Comparison of ENCODE assay signal across 8 mouse cellular contexts in the genomic region with DNA sequence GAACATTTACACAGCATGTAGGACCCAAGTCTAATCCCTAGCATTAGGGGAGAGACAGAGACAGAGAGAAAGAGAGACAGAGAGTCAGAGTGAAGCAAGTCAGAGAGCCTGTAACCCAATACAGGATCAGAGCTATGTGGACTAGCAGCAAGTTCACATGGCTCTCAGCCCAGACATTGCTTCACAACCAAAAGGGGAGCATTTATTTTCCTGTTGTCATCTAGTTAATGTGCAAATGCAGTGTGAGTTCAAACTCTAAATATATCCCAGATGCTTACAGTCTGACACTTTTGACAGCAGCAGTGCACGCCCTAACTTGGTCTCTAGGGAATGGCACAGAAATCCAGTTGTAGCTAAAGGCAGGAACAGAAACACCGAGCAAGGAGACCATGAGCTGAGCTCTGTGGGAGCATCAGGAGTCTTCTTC. TPM values are rescaled to one million over a fixed set of nuclear protein-coding genes. Genes with fewer than 3 reads are reported as not detected.
DNase-seq lines count a peak whose midpoint lies in the region; ATAC-seq and TF ChIP-seq lines count a peak whose summit lies in the region.

No protein-coding gene starts in this region.

- intact Hi-C loops in left cerebral cortex, adult 2 months (cut with DNase I) = no loop called here
- intact Hi-C loops in left cerebral cortex, postnatal 14 days (cut with DNase I) = no loop called here

- no peak overlapping the region for H3K9ac ChIP-seq in intestine, embryonic 14.5 days (ENCODE audit: low read length)
- no peak overlapping the region for H3K9ac ChIP-seq in forebrain, embryonic 13.5 days

- H3K27ac ChIP-seq in left cerebral cortex, adult 2 months = peak overlapping the region; percentile 55; the same call in 1 of the 2 replicates
- peak overlapping the region; percentile 76 for H3K27ac ChIP-seq in intestine, embryonic 14.5 days (ENCODE audit: low read depth)
- H3K27ac ChIP-seq in forebrain, embryonic 13.5 days = no peak overlapping the region

- H3K4me2 ChIP-seq in intestine, embryonic 14.5 days (ENCODE audit: low read length) = no peak overlapping the region
- no peak overlapping the region for H3K4me2 ChIP-seq in forebrain, embryonic 13.5 days

- H3K36me3 ChIP-seq in intestine, embryonic 14.5 days (ENCODE audit: control insufficient read depth, insufficient read depth, low read length) = no peaks in the 10 kb centered on the region
- H3K36me3 ChIP-seq in forebrain, embryonic 13.5 days (ENCODE audit: poor library complexity, severe bottlenecking) = no peaks in the 10 kb centered on the region

- no peak for TF ChIP-seq CTCF in left cerebral cortex, adult 2 months (IDR thresholded peaks at IDR 0.05)

- 0 out of 2 replicates have a peak, but pooled peaks have one; percentile 18 for ATAC-seq in intestine, embryonic 14.5 days (replicated peaks; ENCODE audit: low FRiP score, low TSS enrichment, low read depth)
- ATAC-seq in forebrain, embryonic 13.5 days = no peak

- no peaks in the 10 kb centered on the region for H3K9me3 ChIP-seq in intestine, embryonic 14.5 days (ENCODE audit: control insufficient read depth, low read length)
- H3K9me3 ChIP-seq in forebrain, embryonic 13.5 days (replicated peaks) = no peaks in the 10 kb centered on the region

- no peak for DNase-seq in left cerebral cortex, adult 2 months (ENCODE audit: extremely low spot score in 1 of 2, low spot score in 2 of 2)
- no peak for DNase-seq in left cerebral cortex, postnatal 14 days (ENCODE audit: low spot score in 2 of 2)
- DNase-seq in fibroblast of lung, adult 2 months (ENCODE audit: low read depth) = peak; percentile 100
- no peak for DNase-seq in intestine, embryonic 14.5 days (ENCODE audit: low spot score)
- peak; percentile 77 for DNase-seq in lung, postnatal 14 days
- DNase-seq in thymus, postnatal 0 days (ENCODE audit: low spot score) = no peak
- DNase-seq in embryo, embryonic 9.5 days (ENCODE audit: extremely low spot score) = no peak

- no peak overlapping the region for H3K4me3 ChIP-seq in left cerebral cortex, adult 2 months
- H3K4me3 ChIP-seq in intestine, embryonic 14.5 days (ENCODE audit: low read depth, low read length) = no peak overlapping the region
- no peak overlapping the region for H3K4me3 ChIP-seq in forebrain, embryonic 13.5 days

- H3K27me3 ChIP-seq in intestine, embryonic 14.5 days (replicated peaks; ENCODE audit: control insufficient read depth, insufficient read depth, low read length) = no peaks in the 10 kb centered on the region
- H3K27me3 ChIP-seq in forebrain, embryonic 13.5 days = no peaks in the 10 kb centered on the region

- H3K4me1 ChIP-seq in intestine, embryonic 14.5 days (replicated peaks; ENCODE audit: control insufficient read depth, insufficient read depth, low read length) = peaks cover 14% of the 10 kb centered on the region
- no peaks in the 10 kb centered on the region for H3K4me1 ChIP-seq in forebrain, embryonic 13.5 days

- WGBS in intestine, embryonic 14.5 days = 50% methylated on average over 2 of the region's 2 CpGs
- WGBS in forebrain, embryonic 13.5 days = 88% methylated on average over 2 of the region's 2 CpGs

RNA-seq across cellular contexts. Expression of a gene that starts 8.6 kb away (rescaled TPM):
- 100 to 1,000 TPM; 171 to 189 TPM for total RNA-seq in left cerebral cortex, adult 2 months (2021)
- 100 to 1,000 TPM; 186 to 187 TPM for total RNA-seq in left cerebral cortex, postnatal 14 days (2021)
- 105 and 110 TPM in 2 replicates for polyA plus RNA-seq in intestine, embryonic 14.5 days (2014; fragmentation: Nextera tagmentation; extraction: Ambion mirVana)
- polyA plus RNA-seq in thymus, postnatal 0 days (2015; fragmentation: Nextera tagmentation; extraction: Ambion mirVana) = 99.0 and 106 TPM in 2 replicates
- polyA plus RNA-seq in forebrain, embryonic 13.5 days (2015; fragmentation: Nextera tagmentation; extraction: Ambion mirVana) = 62.7 and 67.2 TPM in 2 replicates

RNA-seq across cellular contexts. Expression of a gene that starts 15.6 kb away (rescaled TPM):
- 10 to 100 TPM; 10.4 TPM for total RNA-seq in left cerebral cortex, adult 2 months (2021)
- total RNA-seq in left cerebral cortex, postnatal 14 days (2021) = 1 to 10 TPM; 8.6 to 9.4 TPM
- polyA plus RNA-seq in intestine, embryonic 14.5 days (2014; fragmentation: Nextera tagmentation; extraction: Ambion mirVana) = 22.4 and 22.5 TPM in 2 replicates
- 28.6 and 30.1 TPM in 2 replicates for polyA plus RNA-seq in thymus, postnatal 0 days (2015; fragmentation: Nextera tagmentation; extraction: Ambion mirVana)
- polyA plus RNA-seq in forebrain, embryonic 13.5 days (2015; fragmentation: Nextera tagmentation; extraction: Ambion mirVana) = 18.1 and 19.0 TPM in 2 replicates

RNA-seq across cellular contexts. Expression of a gene that starts 41.7 kb away (rescaled TPM):
- total RNA-seq in left cerebral cortex, adult 2 months (2021) = 100 to 1,000 TPM; 187 to 201 TPM
- 100 to 1,000 TPM; 161 to 169 TPM for total RNA-seq in left cerebral cortex, postnatal 14 days (2021)
- polyA plus RNA-seq in intestine, embryonic 14.5 days (2014; fragmentation: Nextera tagmentation; extraction: Ambion mirVana) = 48.1 and 56.6 TPM in 2 replicates
- 27.1 and 36.1 TPM in 2 replicates for polyA plus RNA-seq in thymus, postnatal 0 days (2015; fragmentation: Nextera tagmentation; extraction: Ambion mirVana)
- polyA plus RNA-seq in forebrain, embryonic 13.5 days (2015; fragmentation: Nextera tagmentation; extraction: Ambion mirVana) = 66.0 and 66.7 TPM in 2 replicates

Comparison
In these comparisons a context has a peak if more than half of its experiments do, and no peak if none do; other contexts are left out.
1. DNase-seq: peak in fibroblast of lung, adult 2 months (single experiment) and lung, postnatal 14 days (single experiment); none in left cerebral cortex, adult 2 months (0 of 2), left cerebral cortex, postnatal 14 days (0 of 2), intestine, embryonic 14.5 days (single experiment), thymus, postnatal 0 days (single experiment) and embryo, embryonic 9.5 days (single experiment).